Mouse (Mus musculus) common myeloid progenitor, adult 5-6 weeks (primary cell): ENCODE results near the gene Cryaa. TPM values are rescaled to one million over a fixed set of nuclear protein-coding genes. Genes with fewer than 3 reads are reported as not detected.

Source experiments
- ATAC-seq: replicated peaks from 2 replicates; pipeline ENCODE4 v1.8.0; 2016; ENCODE audit warnings: low read depth, mild to moderate bottlenecking, moderate TSS enrichment, inconsistent platforms; ENCODE audit not compliant: poor library complexity, severe bottlenecking
- total RNA-seq: library from RNA; stranded (forward); fragments of 200-1000, 187-1606 nt; gene quantifications from 2 replicates; pipeline ENCODE4 v1.2.3, GENCODE M21; 2017

The Cryaa gene
- total RNA-seq, result not detected in 2 replicates

DNA sequence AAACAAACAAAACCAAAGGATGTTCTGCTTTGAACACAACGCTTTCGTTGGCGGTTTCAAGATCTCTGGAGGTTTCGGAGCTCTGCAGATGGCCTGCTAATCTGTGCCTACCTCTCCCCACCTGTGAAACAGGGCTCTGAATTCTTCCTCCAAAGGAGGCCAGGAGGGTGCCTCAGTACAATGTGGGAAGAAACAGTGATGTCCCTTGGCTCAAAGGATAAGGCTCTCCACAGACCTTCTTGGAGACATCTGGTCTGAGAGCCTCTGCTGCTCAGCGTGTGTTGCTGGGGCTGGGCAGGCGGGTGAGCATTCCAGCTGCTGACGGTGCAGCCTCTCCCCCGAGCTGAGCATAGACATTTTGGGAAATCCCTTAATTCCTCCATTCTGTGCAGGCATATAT, at the start of gene Cryaa:
Gene Cryaa (plus strand): TSS at position 301 of the 400 bp plus-strand sequence.
- ATAC-seq, result no peak

- ATAC-seq, result no peak
Measured at GRCm38 (mm10) chr17:31627961-31628360, 49.6 kb upstream of the Cryaa start.

DNA sequence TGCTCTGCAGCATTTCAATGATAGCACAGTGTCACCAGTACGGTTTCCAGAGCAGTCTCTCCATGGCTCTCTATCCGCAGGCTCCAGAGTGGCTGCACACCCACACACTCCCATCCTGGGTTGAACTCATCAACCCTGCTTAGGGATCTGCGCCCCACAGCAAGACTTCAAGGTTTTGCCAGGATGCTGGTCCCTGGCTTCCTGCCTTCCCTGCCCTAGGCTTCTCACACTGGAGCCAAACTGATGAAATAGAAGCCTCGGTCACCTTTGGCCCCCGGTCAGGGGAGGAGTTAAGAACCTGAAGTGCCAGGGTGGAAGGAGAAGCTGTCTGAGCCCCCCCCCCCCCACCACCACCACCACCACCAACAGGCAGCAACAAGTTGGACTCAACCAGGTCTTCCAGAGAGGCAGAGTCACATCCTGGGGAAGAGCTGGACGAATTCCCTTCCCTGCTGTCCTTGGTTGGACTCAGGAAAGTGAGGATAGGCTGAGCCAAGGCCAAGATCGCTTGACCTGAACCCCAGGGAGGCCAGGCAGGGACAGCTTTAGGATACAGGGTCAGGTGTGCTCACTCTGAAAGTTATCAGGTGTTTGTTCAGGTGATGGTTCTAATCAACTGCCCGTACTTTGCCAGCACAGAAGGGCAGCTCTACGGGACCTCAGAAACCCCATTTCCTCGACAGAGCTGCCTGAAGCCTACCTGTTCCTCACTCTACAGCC, 46.4 kb upstream of the Cryaa start:
- no peak for ATAC-seq

- no peak for ATAC-seq
Measured at GRCm38 (mm10) chr17:31633007-31633406, 44.6 kb upstream of the Cryaa start.

DNA sequence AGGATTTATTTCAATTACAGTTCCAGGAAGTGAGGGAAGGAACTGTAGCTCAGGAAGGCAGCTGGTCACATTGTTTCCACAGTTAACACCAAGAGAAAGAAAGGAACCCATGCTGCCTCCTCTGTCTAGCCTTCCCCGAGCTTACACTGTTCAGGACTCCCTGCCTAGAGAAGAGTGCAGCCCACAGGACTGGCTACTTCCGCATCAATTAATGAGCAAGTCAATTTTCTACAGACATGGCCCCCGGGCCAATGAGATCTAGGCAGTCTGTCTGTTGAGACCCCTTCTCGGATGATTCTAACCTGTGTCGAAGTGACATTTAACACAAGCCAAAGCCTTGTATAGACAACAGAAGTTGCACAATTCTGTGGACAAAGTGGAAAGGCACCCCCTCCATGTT, 42.7 kb upstream of the Cryaa start:
- ATAC-seq, result no peak

GRCm38 (mm10) chr17:31635781-31636180, 41.8 kb upstream of the Cryaa start:
- ATAC-seq, result no peak

GRCm38 (mm10) chr17:31636277-31636941, 41.2 kb upstream of the Cryaa start:
- no peak for ATAC-seq

DNA sequence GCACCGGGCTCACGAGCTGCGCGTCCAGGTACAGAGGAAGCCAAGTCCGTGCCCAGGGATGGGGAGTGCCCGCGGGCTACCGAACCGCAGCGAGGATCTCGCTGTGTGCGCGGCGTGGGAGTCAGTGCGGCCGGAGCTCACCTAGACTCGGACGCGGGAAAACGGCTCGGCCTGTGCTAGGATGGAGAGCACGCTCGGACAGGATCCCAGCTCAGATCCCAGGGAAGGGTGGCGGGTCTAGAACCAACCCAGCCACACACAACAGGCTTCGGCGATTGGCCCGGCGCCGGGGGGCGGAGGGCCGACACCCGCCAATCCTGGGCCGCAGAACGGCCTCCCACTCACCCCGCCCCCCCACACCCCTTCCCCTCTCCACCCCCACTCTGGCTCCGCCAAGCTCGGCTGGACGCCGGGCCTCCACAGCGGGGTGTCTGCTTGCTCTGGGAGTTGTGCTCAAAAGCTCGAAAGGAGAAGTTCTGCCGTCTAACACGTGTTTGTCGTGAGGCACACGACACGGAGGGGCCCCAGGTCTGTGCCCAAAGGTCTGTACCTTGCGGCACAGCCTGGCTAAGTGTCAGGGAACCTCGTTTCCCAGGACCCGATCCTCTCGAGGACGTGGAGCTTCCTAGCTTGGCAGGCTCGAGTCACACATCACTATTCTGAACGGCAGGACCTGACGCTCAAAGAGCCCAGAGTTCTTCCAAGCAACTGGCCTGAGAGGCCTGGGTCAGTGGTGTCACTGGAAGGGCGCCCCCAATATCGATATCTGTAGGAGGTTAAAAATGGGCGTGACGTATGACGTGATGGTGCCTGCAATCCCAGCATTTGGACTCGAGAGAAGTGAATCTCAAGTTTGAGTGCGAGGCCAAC, 40.4 kb upstream of the Cryaa start, which contains the start of gene Cbs:
Gene Cbs (minus strand): TSS at position 297 of the 870 bp plus-strand sequence.
- ATAC-seq, result peak; percentile 67

DNA sequence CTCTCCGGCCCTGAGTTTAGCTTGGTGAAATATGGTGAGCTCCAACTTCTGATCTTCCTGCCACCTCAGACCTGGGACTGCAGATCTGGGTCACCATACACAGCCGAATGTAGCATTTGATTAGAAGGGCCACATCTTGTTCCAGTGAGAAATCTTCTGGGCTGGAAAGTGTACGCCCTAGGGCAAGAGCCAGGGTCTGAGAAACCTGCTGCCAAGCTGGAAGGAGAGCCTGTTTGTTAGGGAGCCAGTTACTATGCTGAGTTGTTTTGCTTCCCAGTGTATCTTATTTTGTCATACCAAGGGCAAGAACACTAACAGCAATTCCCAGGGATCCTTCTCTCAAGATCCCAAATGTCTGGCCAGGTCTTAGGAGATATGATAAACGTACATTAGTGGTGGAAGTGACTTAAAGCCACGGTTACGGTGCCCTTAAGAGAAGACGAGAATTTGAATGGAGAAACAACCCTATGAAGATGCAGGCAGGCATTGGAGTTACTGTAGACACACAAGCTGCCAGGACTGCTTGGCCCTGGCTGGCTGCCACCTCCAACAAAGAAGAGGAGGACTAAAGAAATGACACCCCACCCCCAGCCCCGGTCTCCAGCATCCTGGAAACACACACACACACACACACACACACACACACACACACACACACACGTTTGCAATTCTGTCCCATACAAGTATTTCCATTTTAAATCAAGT, 39.6 kb upstream of the Cryaa start:
- no peak for ATAC-seq

- ATAC-seq, result no peak
Measured at GRCm38 (mm10) chr17:31639651-31640050, 38.0 kb upstream of the Cryaa start.

GRCm38 (mm10) chr17:31642331-31642730, 35.3 kb upstream of the Cryaa start:
- no peak for ATAC-seq

DNA sequence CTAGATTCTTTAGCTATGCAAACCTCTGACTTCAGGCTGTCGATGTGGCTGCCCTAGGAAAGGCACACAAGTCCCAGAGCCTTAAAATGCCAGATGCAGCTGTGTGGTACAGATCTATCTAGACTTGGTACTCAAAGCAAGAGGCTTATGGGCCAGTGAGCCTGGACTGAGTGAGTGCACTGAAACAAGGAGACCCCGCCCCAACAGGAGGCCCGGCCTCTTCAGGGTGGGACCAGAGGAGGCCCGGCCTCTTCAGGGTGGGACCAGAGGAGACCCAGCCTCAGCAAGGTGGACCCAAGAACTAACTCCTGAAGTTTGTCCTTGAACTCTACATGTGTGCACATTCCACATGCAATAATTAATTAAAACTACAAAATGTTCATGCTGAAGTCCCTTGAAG, 34.7 kb upstream of the Cryaa start:
- no peak for ATAC-seq

DNA sequence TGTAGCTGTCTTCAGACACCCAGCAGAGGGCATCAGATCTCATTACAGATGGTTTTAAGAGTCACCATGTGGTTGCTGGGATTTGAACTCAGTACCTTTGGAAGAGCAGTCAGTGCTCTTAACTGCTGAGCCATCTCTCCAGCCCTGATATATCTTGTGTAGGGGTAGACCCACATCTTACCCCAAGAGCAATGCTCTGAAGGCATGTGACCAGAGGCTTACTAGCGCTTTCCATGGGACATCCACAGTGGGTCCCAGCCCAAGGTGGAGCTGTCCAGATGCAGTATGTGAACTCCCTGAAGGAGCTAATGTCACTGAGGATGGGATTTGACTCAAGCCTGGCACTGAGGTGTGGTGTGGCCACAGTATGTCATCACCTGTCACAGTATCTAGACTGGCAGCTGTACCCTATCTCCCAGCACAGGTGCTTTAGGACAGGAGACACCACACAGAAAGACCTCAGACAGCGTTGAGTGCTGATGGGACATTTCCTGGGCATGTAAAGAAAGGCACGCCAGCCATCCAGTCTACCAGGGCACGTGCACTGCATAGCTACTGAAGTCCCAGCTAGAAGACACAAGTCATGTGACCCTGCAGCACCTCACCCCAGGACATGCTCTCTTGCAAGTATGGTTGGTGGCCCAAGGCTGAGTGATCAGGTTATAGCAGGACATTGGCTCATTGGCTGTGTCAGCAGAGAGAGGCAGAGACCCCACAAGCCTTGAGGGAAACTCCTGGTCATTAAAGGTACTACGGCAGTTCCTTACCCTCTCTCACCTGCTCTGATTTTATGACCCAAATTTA, 31.2 kb upstream of the Cryaa start:
- no peak for ATAC-seq

GRCm38 (mm10) chr17:31652152-31652551, 25.5 kb upstream of the Cryaa start:
- no peak for ATAC-seq

DNA sequence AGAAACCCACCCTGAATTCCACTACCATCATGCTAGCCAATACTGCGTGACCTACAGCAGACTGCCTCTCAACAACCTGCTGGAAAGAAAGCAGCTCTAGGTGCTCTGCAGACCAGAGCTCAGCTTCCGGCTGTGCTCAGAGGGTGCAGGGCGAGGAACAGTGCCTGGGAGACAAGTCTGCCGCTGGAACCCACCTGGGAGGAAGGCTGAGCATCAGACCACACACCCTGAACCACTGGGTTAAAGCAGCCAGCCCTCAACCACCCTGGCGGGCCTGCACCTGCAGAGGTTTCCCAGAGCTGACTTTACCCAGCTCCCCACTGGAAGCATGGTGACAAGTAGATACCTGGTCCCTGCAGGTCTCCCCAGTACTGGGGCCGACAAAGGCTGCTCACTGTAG, 24.3 kb upstream of the Cryaa start:
- ATAC-seq, result no peak

GRCm38 (mm10) chr17:31655366-31655765, 22.2 kb upstream of the Cryaa start:
- ATAC-seq, result no peak

- no peak for ATAC-seq
Measured at GRCm38 (mm10) chr17:31656682-31657081, 20.9 kb upstream of the Cryaa start.

GRCm38 (mm10) chr17:31657141-31657983, 20.2 kb upstream of the Cryaa start:
- no peak for ATAC-seq

DNA sequence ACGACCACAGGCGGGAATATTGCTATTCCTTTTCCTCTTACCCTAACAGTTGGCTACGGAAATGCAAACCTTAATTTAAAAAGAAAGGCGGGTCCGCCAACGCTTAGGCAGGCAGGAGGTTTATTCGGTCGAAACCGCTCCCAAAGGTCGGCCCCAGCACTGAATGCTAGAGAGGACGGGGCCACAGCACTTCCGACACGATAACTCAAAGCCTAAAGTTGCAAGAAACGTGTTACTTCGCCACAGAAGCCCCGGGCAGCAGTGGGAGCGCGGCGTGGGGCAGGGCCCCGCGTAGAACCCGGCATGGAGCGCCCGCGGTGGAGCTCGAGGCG, 19.5 kb upstream of the Cryaa start:
- ATAC-seq, result no peak
